Comparison of ENCODE assay signal across 21 mouse cellular contexts in the genomic region with DNA sequence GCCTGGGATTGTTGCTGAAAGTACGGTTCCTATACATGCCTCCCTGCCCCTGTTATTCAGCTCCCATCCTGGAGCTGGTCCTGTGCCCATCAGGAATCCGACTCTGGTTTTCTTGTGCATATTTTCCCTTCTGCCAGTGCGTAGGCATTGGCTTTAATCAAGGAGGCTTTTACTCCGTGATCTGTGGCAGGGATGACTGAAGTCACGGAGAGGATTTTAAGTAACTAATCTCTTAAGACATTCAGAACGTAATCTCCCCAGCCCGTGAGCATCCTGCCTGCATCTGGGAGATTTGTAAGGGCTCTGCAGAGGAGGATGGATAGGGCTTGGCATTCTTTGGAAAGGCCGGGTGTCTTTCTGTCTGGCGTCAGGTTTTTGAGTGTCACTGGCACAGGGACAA. TPM values are rescaled to one million over a fixed set of nuclear protein-coding genes. Genes with fewer than 3 reads are reported as not detected.
DNase-seq lines count a peak whose midpoint lies in the region; ATAC-seq and TF ChIP-seq lines count a peak whose summit lies in the region.
"Had no signal": no experiment of that assay in that cellular context is flagged by ENCODE, and none has a peak within 500 bp of the region (broad histone marks: within the 10 kb centered on the region; RNA-seq: fewer than 3 reads in every experiment).

No protein-coding gene starts in this region.

- no peak for TF ChIP-seq POLR2A in thymus, adult 2 months (IDR thresholded peaks at IDR 0.05; ENCODE audit: control insufficient read depth, extremely low read depth, insufficient read depth, low read length, poor library complexity)

- DNase-seq in forebrain, embryonic 14.5 days (ENCODE audit: low spot score), result peak; percentile 24
- no peak for DNase-seq in kidney, postnatal 10 days
- no peak for DNase-seq in embryonic facial prominence, embryonic 14.5 days (ENCODE audit: low spot score)
- DNase-seq in frontal cortex, postnatal 10 days (ENCODE audit: low spot score in 2 of 2), result no peak
- no peak for DNase-seq in thymus, adult 2 months
- DNase-seq: adrenal gland, adult 8-10 months; cerebellum, adult 8-10 months; gastrocnemius, postnatal 36 days; heart, postnatal 10 days; kidney, adult 9 months; layer of hippocampus, postnatal 36 days; liver, embryonic 13.5 days; right cerebral cortex, adult 18-20 months; spleen, adult 18-20 months; thymus, adult 18-20 months had no signal

- H3K4me3 ChIP-seq in forebrain, embryonic 14.5 days (ENCODE audit: low read depth, low read length), result no peak overlapping the region
- no peak overlapping the region for H3K4me3 ChIP-seq in forebrain, embryonic 15.5 days
- H3K4me3 ChIP-seq in kidney, embryonic 14.5 days (ENCODE audit: low read length), result no peak overlapping the region
- no peak overlapping the region for H3K4me3 ChIP-seq in embryonic facial prominence, embryonic 14.5 days (ENCODE audit: low read depth, low read length)
- H3K4me3 ChIP-seq in midbrain, embryonic 16.5 days (ENCODE audit: low read depth, low read length), result no peak overlapping the region
- no peak overlapping the region for H3K4me3 ChIP-seq in thymus, adult 2 months (ENCODE audit: control insufficient read depth, insufficient read depth, low read length)
- H3K4me3 ChIP-seq: heart, embryonic 10.5 days; liver, embryonic 13.5 days; lung, embryonic 15.5 days had no signal

- no peaks in the 10 kb centered on the region for H3K27me3 ChIP-seq in forebrain, embryonic 14.5 days (replicated peaks; ENCODE audit: control insufficient read depth, insufficient read depth, low read length)
- H3K27me3 ChIP-seq in forebrain, embryonic 15.5 days, result no peaks in the 10 kb centered on the region
- no peaks in the 10 kb centered on the region for H3K27me3 ChIP-seq in kidney, embryonic 14.5 days (ENCODE audit: control insufficient read depth, insufficient read depth, low read length)
- H3K27me3 ChIP-seq in embryonic facial prominence, embryonic 14.5 days (replicated peaks; ENCODE audit: control insufficient read depth, insufficient read depth, low read length), result no peaks in the 10 kb centered on the region
- no peaks in the 10 kb centered on the region for H3K27me3 ChIP-seq in midbrain, embryonic 16.5 days (ENCODE audit: control insufficient read depth, insufficient read depth, low read depth, low read length)
- H3K27me3 ChIP-seq in thymus, adult 2 months (ENCODE audit: control insufficient read depth, insufficient read depth, low read length), result no peaks in the 10 kb centered on the region
- H3K27me3 ChIP-seq: liver, embryonic 13.5 days; lung, embryonic 15.5 days had no signal

- H3K4me1 ChIP-seq in forebrain, embryonic 14.5 days (ENCODE audit: control insufficient read depth, insufficient read depth, low read length), result peaks cover 10% of the 10 kb centered on the region
- peaks cover 67% of the 10 kb centered on the region for H3K4me1 ChIP-seq in forebrain, embryonic 15.5 days
- peaks cover 18% of the 10 kb centered on the region for H3K4me1 ChIP-seq in kidney, embryonic 14.5 days (ENCODE audit: control insufficient read depth, insufficient read depth, low read length)
- H3K4me1 ChIP-seq in embryonic facial prominence, embryonic 14.5 days (ENCODE audit: control insufficient read depth, insufficient read depth, low read length), result peaks cover 78% of the 10 kb centered on the region
- peaks cover 59% of the 10 kb centered on the region for H3K4me1 ChIP-seq in midbrain, embryonic 16.5 days (ENCODE audit: control insufficient read depth, insufficient read depth, low read length)
- H3K4me1 ChIP-seq in thymus, adult 2 months (replicated peaks; ENCODE audit: control insufficient read depth, insufficient read depth, low read length), result peaks cover 3% of the 10 kb centered on the region

- WGBS in forebrain, embryonic 14.5 days, result 31% methylated on average over 9 of the region's 9 CpGs
- WGBS in forebrain, embryonic 15.5 days, result 22% methylated on average over 9 of the region's 9 CpGs
- 68% methylated on average over 9 of the region's 9 CpGs for WGBS in kidney, embryonic 14.5 days
- WGBS in embryonic facial prominence, embryonic 14.5 days, result 27% methylated on average over 9 of the region's 9 CpGs
- 17% methylated on average over 9 of the region's 9 CpGs for WGBS in midbrain, embryonic 16.5 days
- WGBS in thymus, adult 2 months, result 94% methylated on average over 9 of the region's 9 CpGs

- no peak for ATAC-seq in forebrain, embryonic 14.5 days
- ATAC-seq in forebrain, embryonic 15.5 days (replicated peaks), result no peak
- no peak for ATAC-seq in kidney, embryonic 14.5 days (ENCODE audit: low FRiP score, low TSS enrichment)
- no peak for ATAC-seq in embryonic facial prominence, embryonic 14.5 days (ENCODE audit: low read depth)
- no peak for ATAC-seq in midbrain, embryonic 16.5 days

- no peaks in the 10 kb centered on the region for H3K36me3 ChIP-seq in forebrain, embryonic 14.5 days (ENCODE audit: control insufficient read depth, insufficient read depth, low read length)
- no peaks in the 10 kb centered on the region for H3K36me3 ChIP-seq in forebrain, embryonic 15.5 days
- H3K36me3 ChIP-seq in kidney, embryonic 14.5 days (ENCODE audit: control insufficient read depth, insufficient read depth, low read length), result no peaks in the 10 kb centered on the region
- H3K36me3 ChIP-seq in embryonic facial prominence, embryonic 14.5 days (ENCODE audit: control insufficient read depth, insufficient read depth, low read length), result no peaks in the 10 kb centered on the region
- no peaks in the 10 kb centered on the region for H3K36me3 ChIP-seq in midbrain, embryonic 16.5 days (ENCODE audit: control insufficient read depth, insufficient read depth, low read length)
- no peaks in the 10 kb centered on the region for H3K36me3 ChIP-seq in thymus, adult 2 months (ENCODE audit: control insufficient read depth, insufficient read depth, low read length)
- H3K36me3 ChIP-seq: liver, embryonic 13.5 days; lung, embryonic 15.5 days had no signal

- no peaks in the 10 kb centered on the region for H3K9me3 ChIP-seq in forebrain, embryonic 14.5 days (replicated peaks; ENCODE audit: control insufficient read depth, low read length)
- no peaks in the 10 kb centered on the region for H3K9me3 ChIP-seq in forebrain, embryonic 15.5 days
- no peaks in the 10 kb centered on the region for H3K9me3 ChIP-seq in kidney, embryonic 14.5 days (ENCODE audit: control insufficient read depth, low read length)
- H3K9me3 ChIP-seq in embryonic facial prominence, embryonic 14.5 days (ENCODE audit: control insufficient read depth, low read length), result no peaks in the 10 kb centered on the region
- H3K9me3 ChIP-seq in midbrain, embryonic 16.5 days (replicated peaks; ENCODE audit: control insufficient read depth, low read length, poor library complexity, severe bottlenecking), result no peaks in the 10 kb centered on the region
- H3K9me3 ChIP-seq: heart, embryonic 10.5 days; liver, embryonic 13.5 days; lung, embryonic 15.5 days had no signal

- H3K4me2 ChIP-seq in forebrain, embryonic 14.5 days (ENCODE audit: low read length), result no peak overlapping the region
- no peak overlapping the region for H3K4me2 ChIP-seq in forebrain, embryonic 15.5 days (replicated peaks)
- no peak overlapping the region for H3K4me2 ChIP-seq in kidney, embryonic 14.5 days (replicated peaks; ENCODE audit: low read depth, low read length)
- H3K4me2 ChIP-seq in embryonic facial prominence, embryonic 14.5 days (ENCODE audit: low read depth, low read length), result no peak overlapping the region; the same call in 1 of the 2 replicates
- H3K4me2 ChIP-seq in midbrain, embryonic 16.5 days (ENCODE audit: low read length), result peak overlapping the region; percentile 17; the same call in 1 of the 2 replicates
- H3K4me2 ChIP-seq: liver, embryonic 13.5 days; lung, embryonic 15.5 days had no signal

- TF ChIP-seq CTCF in thymus, adult 2 months (IDR thresholded peaks at IDR 0.05; ENCODE audit: borderline replicate concordance, control insufficient read depth, extremely low read depth, insufficient read depth, low read length, poor library complexity), result no peak

- no peak overlapping the region for H3K9ac ChIP-seq in forebrain, embryonic 14.5 days (ENCODE audit: low read length)
- no peak overlapping the region for H3K9ac ChIP-seq in forebrain, embryonic 15.5 days (replicated peaks)
- 0 out of 2 replicates have a peak overlapping the region, but pooled peaks have one; percentile 9 for H3K9ac ChIP-seq in kidney, embryonic 14.5 days (ENCODE audit: low read depth, low read length)
- H3K9ac ChIP-seq in embryonic facial prominence, embryonic 14.5 days (ENCODE audit: low read depth, low read length), result peak overlapping the region; percentile 5; the same call in 1 of the 2 replicates
- H3K9ac ChIP-seq in midbrain, embryonic 16.5 days (ENCODE audit: low read depth, low read length), result 0 out of 2 replicates have a peak overlapping the region, but pooled peaks have one; percentile 15
- H3K9ac ChIP-seq: liver, embryonic 13.5 days; lung, embryonic 15.5 days had no signal

- no peak overlapping the region for H3K27ac ChIP-seq in forebrain, embryonic 14.5 days (ENCODE audit: low read depth, low read length)
- H3K27ac ChIP-seq in forebrain, embryonic 15.5 days (replicated peaks), result no peak overlapping the region
- no peak overlapping the region for H3K27ac ChIP-seq in kidney, embryonic 14.5 days (ENCODE audit: low read depth, low read length)
- H3K27ac ChIP-seq in embryonic facial prominence, embryonic 14.5 days (replicated peaks; ENCODE audit: low read depth, low read length), result peak overlapping the region; percentile 50
- peak overlapping the region; percentile 39 for H3K27ac ChIP-seq in midbrain, embryonic 16.5 days (ENCODE audit: low read length)
- no peak overlapping the region for H3K27ac ChIP-seq in thymus, adult 2 months (ENCODE audit: control insufficient read depth, insufficient read depth, low read length)
- H3K27ac ChIP-seq: heart, embryonic 10.5 days; liver, embryonic 13.5 days; lung, embryonic 15.5 days; macrophage had no signal

RNA-seq across cellular contexts. Expression of gene Igsf3, which starts 13.6 kb away (rescaled TPM):
- polyA plus RNA-seq in forebrain, embryonic 14.5 days (2014; fragmentation: Nextera tagmentation; extraction: Ambion mirVana), result 30.0 and 45.6 TPM in 2 replicates
- polyA plus RNA-seq in forebrain, embryonic 15.5 days (2015; fragmentation: Nextera tagmentation; extraction: Ambion mirVana), result 87.3 and 95.0 TPM in 2 replicates
- 15.1 and 16.9 TPM in 2 replicates for polyA plus RNA-seq in kidney, embryonic 14.5 days (2014; fragmentation: Nextera tagmentation; extraction: Ambion mirVana)
- 37.0 and 40.6 TPM in 2 replicates for polyA plus RNA-seq in embryonic facial prominence, embryonic 14.5 days (2014; fragmentation: Nextera tagmentation; extraction: Ambion mirVana)
- 93.6 and 100 TPM in 2 replicates for polyA plus RNA-seq in midbrain, embryonic 16.5 days (2015; fragmentation: Nextera tagmentation; extraction: Ambion mirVana)
- polyA plus RNA-seq in thymus, adult 2 months (2012; rRNA removed), result 8.6 and 9.7 TPM in 2 replicates

Comparison
In these comparisons a context has a peak if more than half of its experiments do, and no peak if none do; other contexts are left out.
1. H3K27ac ChIP-seq: peak in embryonic facial prominence, embryonic 14.5 days (single experiment) and midbrain, embryonic 16.5 days (single experiment); none in forebrain, embryonic 14.5 days (single experiment), forebrain, embryonic 15.5 days (single experiment), kidney, embryonic 14.5 days (single experiment) and thymus, adult 2 months (single experiment).
2. H3K9ac ChIP-seq: peak in kidney, embryonic 14.5 days (single experiment), embryonic facial prominence, embryonic 14.5 days (single experiment) and midbrain, embryonic 16.5 days (single experiment); none in forebrain, embryonic 14.5 days (single experiment) and forebrain, embryonic 15.5 days (single experiment).